Mouse (Mus musculus) stomach, postnatal 0 days (tissue): Measurements from ENCODE around the gene Eci2.

ENCODE experiments used
- CTCF ChIP-seq: IDR thresholded peaks from 2 replicates; pipeline ENCODE4 v1.5.1; 2016; ENCODE audit warnings: antibody characterized with exemption, low read depth, mild to moderate bottlenecking, moderate library complexity
- EP300 ChIP-seq: optimal IDR thresholded peaks from 2 replicates; pipeline ENCODE3; 2016; ENCODE audit warnings: antibody characterized with exemption

DNA sequence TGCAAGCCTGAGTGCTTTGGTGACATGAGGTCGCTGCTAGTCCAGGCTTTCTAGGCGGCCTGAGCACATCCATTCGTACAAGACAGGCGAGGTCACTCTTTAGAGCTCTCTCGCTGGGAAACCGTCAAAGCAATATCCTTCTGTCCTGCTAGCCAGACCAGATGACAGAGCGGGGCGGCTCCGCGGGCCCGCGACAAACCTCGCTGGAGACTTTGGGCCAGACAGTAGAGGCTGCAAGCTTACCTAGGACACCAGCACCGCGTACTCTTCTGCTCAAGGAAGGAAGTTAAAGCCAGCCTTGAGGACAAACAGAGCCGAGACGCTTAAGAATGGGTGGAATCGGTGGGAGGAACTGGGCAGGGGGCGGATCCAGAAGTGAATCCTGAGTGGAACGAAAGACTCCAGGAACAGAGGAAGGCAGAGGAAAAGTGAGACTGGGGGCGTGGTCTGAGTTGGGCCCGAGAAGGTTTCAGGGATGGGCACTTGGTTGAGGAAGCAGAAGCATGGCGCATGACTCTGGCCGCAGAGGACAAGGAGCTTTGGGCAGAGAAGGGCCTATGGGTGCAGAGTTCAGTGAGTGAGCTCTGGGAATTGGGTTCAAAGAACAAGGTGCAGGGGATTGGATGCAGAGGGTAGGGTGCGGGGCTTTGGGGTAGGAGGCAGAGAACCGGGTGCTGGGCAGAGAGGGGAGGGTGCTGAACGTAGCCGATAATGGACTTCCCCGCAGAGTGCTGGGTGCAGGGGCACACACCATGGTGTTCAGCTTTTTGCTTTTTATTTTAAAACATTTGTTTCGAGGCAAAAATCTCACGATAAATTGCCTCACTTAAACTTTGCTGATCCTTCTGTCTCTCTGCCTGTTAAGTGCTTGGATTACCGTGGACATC, 63.1 kb downstream of the Eci2 start, which contains the start of gene Eci3:
- TF ChIP-seq CTCF (no peak), EP300 (no peak)
